Mouse (Mus musculus): Measurements from ENCODE around the gene Cdh12.
"Not testable (repeated sequence)": the region's sequence is repeated elsewhere in the genome, so short reads cannot be mapped to it uniquely, and the experiment has no call there.

The Cdh12 gene

DNA sequence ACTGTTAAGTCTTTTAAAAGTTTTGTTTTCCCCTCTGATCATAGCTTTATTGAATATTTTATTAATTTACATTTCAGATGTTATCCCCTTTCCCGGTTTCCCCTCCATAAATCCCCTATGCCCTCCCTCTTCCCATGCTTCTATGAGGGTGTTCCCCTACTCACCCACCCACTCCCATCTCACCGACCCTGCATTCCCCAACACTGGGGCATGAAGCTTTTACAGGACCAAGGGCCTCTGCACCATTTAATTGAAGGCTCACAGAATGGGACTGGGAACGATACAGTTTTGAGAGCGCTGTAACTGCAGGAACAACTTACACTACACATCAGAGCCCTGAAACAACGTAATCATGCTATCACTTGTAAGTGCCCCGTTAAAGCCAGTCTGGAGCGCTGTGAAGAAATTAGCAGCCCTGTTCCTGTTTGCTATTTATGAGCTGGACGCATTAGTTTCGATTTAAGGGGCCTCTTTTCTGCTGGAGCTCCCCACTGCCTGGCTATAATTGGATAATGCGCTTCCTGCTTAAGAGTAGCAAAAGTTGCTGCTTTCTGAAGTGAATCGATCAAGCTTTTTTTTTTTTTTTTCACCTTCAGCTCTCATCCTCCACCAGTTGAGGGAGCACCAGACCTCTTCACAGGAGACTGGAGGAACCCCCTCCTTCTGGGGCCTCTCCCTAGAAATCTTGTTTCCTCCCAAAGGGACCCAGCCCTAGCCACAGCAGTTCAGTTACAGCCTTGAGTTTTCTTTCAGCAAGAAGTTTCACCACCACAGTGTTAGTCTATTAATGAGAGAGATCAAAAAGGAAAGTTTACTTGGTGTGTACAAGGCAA lies 660.2 kb downstream of the Cdh12 start:
- DNase-seq (ENCODE audit: low spot score): no peak

DNA sequence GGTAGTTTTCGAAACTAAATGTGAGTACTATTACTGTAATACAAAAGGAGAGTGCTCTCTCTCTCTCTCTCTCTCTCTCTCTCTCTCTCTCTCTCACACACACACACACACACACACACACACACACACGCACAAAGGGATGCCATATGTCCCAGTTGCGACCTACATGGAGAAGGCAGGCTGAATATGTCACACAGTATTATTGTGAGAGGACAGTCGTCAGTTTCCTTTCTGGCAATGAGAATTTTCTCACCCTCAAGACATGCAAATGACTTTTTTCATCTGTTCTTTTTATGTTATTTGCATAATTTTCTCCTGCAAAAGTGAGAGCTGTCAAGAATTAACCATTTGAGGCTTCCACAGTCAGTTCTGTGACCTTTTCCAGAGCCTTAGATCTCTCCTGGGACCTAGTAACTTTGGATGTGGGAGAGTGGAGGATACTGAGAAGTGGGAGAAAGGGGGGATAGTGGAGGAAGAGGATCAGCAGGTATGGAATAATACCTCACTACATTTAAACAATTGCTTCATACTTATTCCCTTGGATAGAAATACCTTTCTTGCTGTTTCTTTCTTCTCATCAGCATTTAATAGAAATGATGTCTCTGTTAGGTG lies 660.9 kb downstream of the Cdh12 start:
- DNase-seq (ENCODE audit: low spot score): no peak

DNA sequence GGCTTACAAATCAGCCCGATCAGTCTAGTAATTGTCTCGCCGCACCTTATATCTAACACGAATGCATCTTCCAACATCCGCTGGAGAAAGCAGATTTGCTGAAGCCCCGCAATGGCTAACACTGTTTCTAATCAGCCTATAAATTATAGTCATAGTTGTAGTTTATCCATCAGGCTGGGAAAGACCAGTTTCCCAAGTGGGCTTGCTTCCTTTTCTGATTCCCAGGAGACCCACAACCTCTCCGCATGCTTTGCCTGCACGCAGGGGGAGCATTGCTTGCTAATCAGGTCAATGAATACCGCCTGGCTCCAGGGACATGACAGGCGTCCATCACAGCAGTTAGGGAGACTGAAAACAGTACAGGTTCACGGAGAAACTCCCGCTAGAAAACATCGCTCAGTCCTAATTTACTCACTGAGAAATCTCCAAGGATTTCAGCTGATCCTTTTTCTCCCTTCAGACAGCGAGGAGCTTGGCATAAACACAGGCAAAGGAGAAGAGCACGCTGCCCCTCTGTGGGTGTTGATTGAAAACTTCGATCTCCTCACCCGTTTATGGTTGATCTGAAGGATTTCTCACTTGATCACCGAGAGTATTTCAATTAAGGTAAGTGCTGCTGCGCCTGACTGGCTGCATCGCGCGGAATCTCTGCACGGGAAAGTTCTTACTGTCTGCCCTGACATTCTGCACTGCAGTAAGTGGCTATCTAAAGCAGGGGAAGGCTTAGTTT lies 662.0 kb downstream of the Cdh12 start:
- DNase-seq (ENCODE audit: low spot score): no peak

DNA sequence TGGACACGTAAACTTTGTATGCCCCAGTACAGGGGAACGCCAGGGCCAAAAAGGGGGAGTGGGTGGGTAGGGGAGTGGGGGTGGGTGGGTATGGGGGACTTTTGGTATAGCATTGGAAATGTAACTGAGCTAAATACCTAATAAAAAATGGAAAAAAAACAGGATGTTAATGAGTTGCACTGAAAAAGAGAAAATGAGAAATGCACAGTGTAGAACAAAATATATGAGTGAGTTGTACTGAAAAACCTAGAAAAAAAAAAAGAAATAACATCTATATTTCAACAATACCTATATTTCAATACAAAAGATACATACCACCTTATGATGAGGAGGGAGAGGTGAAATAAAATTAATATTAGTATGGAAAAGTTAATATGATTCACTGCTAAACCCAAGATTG lies 665.7 kb downstream of the Cdh12 start:
- DNase-seq (ENCODE audit: low spot score): not testable (repeated sequence)

DNA sequence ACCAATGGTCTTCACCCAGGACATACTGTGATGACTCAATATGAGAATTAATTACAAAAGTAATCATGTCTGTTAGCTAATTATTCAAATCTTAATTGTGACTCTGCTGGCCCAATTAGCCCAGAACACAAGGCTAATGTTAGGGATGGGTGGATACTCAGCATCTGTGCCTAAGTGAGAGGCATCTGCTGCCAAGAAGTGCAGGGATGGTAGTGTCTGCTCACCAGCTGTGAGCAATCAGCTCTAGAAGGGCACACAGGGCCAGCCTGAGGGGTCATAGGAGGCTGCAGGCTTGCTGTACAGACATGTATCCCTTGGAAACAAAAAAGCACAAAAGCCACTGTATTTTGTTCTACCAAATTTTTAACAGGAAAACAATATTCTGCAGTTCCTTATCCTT lies 681.6 kb downstream of the Cdh12 start:
- DNase-seq (ENCODE audit: low spot score): no peak

DNA sequence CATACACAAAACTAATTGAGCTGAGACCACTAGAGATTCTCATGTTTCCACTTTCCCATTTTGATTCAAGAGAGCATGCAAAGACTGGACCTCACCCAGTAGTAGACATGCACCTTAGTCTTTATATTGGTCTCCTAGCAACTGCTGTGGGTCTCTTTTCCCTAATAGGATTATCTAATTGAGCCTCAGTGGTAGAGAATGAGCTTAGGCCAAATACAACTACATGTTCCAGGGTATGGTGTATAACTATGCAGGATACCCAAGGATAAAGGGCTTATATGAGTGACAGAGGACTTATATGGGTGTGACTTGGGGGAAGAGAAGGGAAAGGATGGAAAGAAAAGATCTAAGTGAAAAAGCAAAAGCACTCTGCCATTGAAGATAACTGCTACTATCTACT lies 683.9 kb downstream of the Cdh12 start:
- DNase-seq (ENCODE audit: low spot score): no peak

DNA sequence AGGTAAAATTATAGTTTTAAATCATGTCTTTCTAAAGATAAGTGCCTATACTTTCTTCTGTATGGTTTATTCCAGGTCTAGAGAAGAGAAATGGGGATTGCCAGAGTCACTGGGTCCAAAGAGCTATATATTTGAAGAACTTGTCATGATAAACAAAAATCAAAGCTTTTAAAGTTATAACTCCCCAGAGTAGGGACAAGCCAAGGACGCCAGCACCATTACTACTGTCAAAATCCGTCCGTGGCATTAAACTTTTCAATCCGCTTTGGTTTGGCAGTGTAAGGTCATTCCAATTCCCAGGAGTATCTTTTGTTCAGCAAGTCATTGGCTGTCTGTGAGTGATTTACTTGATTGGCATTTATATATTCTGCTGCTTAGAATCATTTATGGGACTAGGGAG lies 697.8 kb downstream of the Cdh12 start:
- DNase-seq (ENCODE audit: low spot score): no peak

DNA sequence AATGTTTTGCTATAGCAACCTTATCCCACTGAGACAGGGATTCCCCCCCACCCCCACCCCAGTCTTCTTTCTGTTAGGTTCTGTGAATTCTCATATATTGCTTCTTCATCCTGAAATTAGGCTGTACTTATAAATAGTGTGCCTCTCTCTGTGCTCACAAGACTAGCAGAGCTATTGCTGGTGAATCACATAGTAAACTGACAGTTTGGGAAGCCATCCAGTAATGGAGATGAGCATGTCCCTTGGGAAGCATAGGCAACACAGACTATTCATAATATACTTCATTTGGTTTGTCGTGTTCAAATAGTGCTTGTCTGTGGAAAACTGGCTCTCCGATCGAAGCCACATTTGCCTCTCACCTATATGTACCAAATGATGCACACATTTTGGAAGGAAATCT lies 704.5 kb downstream of the Cdh12 start:
- DNase-seq (ENCODE audit: low spot score): no peak

DNA sequence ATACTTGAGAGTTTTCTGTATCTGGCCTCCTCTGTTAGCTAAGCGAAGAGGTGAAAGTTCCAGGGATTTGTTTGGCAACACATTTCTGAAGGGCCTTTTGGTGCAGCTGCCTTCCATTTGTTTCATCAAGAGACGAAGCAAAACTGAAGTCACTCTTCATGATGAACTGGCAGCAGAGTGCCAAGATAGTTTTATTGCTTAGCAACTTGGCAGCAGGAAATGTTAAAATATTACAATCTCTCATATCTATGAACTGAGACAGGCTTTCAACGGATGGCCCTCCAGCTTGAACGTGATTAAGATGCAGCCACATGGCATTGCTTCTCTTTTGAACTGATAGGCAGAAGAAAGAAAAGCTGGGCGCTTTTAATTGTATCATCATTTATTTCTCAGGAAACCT lies 730.7 kb downstream of the Cdh12 start:
- DNase-seq (ENCODE audit: low spot score): no peak

DNA sequence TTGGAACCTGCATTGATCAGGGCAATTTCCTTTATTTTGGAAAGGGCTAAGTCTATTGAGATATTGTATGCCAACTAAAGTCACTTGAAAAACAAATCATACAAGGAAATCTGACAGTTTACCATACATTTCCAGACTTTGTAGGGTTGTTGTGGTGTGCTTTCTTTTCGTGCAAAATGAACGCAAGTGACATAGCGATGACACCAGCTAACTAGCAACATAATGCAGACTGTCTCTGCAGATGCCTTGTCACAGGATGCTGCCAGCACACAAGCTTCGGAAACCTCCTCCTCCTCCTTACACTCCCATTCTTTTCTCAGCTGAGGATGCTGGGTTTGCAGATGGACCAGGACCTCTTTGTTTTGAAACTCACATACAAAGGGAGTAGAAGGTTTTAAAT lies 731.1 kb downstream of the Cdh12 start:
- no peak for DNase-seq (ENCODE audit: low spot score)

DNA sequence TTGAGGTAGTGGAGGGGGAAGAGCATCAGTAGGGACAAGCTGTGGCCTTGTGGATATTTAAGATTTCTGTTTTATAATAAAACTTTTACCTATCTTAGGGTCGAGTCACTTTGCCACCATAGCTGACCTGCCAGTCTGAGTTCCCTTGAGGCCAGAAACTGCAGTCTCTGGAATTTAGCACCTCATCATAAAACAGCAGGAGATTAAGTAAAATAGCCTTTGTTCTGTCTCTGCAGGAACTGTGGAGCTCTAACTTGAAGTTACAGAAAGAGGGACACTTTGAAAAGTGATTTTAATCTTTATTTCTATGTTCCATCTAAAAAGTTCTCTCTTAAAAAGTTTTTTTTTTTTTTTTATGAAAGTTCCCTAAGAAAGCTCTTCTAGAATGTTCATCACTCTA lies 736.7 kb downstream of the Cdh12 start:
- DNase-seq (ENCODE audit: low spot score): no peak

DNA sequence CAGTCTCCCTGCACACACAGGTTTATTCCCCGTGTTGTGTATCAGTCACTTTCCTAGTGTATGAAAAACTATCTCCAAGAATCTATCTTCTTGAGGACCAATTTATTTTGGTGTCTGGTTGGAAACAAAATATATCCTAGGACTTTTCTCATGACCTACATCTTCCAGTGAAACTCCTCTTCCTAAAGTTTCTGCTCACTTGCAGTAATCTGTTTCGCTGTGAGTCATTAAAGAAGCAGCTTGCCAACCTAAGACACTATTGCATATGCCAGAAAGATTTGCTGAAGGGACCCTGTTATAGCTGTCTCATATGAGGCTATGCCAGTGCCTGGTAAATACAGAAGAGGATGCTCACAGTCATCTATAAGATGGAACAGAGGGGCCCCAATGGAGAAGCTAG lies 761.0 kb downstream of the Cdh12 start:
- not testable (repeated sequence) for DNase-seq (ENCODE audit: low spot score)

DNA sequence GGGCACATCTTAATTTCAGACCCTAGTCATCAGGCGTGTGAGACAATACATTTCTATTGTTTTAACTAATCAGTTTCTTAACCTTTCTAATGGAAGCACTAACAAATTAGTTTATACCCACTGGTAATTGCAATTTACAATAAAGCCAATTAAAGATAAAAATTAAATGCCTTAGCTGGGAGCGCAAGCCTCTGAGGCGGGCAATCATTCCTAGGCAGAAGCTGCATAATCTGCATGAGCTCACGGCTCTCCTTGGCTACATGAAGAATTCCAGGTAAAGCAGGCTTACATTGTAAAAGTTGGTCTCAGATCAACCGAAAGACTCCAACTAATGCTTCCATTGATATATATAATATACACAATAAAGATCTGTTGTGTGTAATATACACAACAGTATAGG lies 773.9 kb downstream of the Cdh12 start:
- DNase-seq (ENCODE audit: low spot score): no peak

DNA sequence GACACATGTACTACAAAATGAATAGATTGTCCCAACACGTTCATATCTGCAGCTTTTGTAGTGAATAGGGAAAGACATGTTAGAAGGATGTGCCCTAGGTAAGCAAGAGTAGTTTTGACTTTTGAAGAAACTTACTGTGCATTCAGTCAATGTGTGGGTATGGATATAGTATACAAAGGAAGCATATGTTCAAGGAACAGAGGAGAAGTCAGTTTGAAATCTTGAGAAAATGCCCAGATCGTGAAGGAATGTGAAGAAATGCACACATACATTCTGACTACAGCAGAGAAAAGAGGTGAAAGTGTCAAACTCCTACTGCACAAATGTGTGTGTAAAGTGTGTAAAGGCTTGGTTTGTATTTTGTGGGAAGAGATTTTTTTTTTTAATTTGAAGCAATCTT lies 812.3 kb downstream of the Cdh12 start:
- DNase-seq (ENCODE audit: low spot score): no peak

DNA sequence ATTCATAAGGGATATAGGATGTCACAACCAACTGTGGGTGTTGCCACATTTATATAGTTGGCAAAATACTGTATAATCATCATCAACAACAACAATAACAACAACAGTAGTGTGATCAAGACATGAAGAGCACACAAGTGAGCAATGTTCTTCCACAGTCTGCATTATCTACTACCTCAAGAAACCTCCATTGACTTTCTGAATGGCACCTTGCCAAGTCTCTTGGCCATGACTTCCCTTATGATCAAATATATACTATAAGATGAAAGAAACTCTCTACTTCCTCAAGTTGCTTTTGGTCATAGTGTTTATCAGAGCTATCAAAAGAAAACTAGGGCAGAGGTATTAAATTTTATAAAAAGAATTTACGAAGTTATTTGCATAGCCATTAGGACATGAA lies 820.8 kb downstream of the Cdh12 start:
- DNase-seq (ENCODE audit: low spot score): no peak

DNA sequence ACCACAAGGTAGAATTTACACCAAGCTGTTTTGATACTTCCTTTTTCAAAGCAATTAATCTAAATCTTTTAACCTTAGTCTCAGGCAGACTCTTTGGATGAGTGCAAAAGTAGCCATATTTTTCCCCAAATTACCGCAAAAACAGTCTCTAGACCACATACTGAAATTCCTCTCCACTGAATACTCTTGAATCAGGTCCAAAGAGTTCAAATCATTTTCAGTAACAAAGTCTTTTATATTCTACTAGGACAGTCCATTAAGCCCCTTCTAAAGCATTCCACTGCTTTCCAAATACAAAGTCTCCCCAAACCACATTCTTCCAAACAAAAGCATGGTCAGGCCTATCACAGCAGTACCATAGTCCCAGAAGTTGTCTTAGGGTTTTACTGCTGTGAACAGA lies 848.0 kb downstream of the Cdh12 start:
- no peak for DNase-seq (ENCODE audit: low spot score)

DNA sequence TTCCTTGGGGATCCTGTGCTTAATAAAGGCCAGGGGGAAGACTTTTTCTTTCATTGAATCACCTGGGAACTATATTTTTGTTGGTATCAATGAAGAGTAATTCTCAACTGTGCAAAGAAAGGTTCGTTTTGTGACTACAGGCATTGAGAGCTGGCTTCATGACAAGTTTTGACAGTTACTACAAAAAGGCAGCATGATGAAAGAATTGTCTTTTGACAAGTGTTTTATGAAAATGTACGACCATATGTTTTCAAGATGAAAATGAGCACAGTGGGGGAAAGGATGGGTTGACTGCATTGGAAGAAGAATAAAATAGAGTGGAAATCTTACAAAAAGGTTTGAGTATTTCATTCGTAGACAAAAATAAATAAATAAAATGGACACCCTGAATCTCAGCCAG lies 866.4 kb downstream of the Cdh12 start:
- DNase-seq (ENCODE audit: low spot score): no peak

DNA sequence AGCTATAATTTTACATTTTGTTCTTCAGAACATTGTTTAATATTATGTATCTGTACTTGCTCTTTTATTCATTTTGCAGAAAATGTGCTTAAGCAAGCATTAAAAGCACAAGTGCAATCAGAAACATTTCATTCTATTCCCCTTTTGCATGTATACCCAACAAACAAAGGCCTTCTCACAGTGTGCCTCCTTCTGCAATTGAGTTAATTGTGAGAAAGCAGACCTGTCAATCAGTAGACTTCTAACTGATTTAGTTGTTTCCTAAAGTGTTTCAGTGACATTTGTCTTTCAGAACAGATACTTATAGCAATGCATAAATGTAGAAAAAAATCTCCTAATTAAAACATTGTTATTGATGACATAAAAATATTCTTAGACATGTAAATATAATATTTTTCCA lies 894.8 kb downstream of the Cdh12 start:
- DNase-seq (ENCODE audit: low spot score): no peak

DNA sequence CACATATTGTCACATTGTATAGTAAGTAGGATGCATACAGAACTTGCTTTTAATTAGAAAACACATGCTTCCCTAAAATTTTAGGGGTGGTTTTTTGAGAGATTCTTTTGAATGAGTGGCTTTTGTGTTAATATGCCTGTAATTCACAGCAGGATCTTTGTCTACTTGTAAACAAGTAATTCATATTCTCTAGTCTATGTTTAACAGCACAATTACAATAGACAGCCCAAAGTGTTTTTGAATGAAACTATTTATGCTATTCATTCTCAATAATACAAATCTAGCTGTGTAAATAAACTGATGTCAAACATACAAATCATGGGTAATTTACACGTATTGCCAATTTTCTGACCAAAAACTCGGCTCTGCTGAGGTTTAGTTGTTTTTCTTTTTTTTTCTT lies 895.3 kb downstream of the Cdh12 start:
- DNase-seq (ENCODE audit: low spot score): no peak

DNA sequence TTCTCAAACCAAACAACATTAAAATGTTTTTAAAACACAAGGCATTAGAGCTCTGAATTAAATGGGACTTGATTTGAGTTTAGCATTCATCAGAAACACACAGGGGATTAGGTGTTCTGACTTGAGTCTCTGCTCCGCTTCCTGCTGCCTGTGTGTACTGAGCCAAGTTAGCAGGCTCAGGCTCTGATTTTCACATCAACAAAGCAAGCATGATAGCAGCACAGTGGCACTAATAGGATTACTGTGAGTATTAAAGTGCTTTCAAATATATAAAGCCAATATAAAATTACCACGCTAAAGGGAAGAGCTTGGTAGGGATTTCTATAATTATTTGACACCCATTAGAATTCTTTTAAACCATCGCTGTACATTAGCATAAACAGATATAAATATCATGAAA lies 895.7 kb downstream of the Cdh12 start:
- DNase-seq (ENCODE audit: low spot score): no peak

DNA sequence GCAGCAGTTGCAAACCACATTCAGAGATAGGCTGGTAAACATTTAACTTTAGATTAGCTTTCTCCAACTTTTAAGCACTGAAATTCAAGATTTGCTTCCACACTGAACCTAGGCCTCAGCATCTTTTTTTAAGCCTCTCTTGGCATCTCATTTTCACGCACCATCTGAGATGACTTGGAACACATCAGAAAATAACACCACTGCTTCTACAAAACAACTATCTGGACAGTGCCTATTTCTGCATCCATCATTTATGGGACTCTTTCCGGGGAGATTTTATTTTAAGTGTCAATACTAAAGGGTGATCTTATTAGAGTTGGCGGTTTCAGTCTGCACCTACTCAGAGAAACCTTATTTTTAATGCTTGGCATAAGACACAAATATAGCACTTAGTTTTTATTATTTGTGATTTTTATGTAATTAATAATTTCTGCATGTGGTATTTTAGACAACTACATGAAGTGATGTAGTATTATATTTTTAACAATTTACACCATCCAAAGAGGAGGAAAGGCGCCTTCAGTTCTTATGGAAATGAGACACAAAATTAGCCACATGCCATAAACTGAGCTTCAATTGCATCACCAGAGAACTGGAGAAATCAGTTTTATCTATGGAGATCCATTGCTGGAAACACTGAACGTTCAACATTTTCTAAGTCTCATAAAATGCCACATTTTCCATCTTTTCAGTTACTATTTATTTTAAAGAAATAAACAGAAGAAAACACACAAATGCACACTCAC lies 906.5 kb downstream of the Cdh12 start:
- no peak for DNase-seq (ENCODE audit: low spot score)

DNA sequence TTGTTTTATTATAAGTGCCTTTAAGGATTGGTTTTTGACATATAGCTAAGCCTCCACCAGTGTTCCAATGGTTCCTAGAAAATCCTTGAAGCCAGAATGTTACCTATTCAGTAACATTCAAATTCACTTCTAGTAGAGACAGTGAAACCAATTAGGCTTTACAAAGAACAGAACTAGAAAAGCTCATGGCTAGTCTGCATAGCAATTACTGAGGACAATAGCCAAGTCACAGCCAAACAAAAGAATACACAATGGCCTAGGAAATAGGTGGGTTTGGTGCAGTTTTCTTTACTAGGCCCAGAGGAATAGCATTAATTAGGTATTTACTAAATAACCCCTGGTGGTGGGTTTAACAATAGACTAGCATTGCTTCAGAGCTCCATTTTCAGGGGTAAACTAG lies 917.3 kb downstream of the Cdh12 start:
- no peak for DNase-seq (ENCODE audit: low spot score)

DNA sequence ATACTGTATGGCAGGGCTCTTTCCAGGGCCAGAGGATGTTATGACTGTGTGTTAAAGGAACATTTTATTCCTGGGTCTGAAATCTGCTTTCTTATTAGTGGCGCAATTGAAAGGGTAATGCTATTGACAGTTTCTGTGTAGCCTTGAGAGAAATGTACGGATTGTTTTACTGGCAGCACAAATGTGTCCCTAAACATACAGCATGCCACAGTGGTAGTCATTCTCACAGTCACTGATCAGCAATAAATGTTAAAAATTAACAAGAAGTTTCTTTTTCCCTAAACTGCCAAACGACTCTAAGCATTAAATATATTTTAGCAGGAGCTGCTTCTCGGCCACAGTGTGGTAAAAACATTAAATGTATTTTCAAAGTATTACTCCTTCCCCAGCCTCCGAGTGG lies 926.4 kb downstream of the Cdh12 start:
- no peak for DNase-seq (ENCODE audit: low spot score)

Measured in urinary bladder, postnatal 10 days (tissue).